Mouse (Mus musculus) midbrain, embryonic 14.5 days (tissue): ENCODE results near the gene Map3k5. TPM values are rescaled to one million over a fixed set of nuclear protein-coding genes. Genes with fewer than 3 reads are reported as not detected.

ENCODE experiments used
- ATAC-seq: fragments of 200-750 bp; cut with Nextera tagmentation; 2 replicates; pipeline ENCODE4 v1.8.0; 2017; ENCODE audit warnings: moderate number of reproducible peaks, moderate library complexity; ENCODE audit not compliant: low FRiP score, low TSS enrichment
- DNase-seq: peaks from one replicate; pipeline ENCODE4 v3.0.0-alpha.2; 2015
- H3K27ac ChIP-seq: fragments of 300-500 bp; sonication (generic); replicated peaks from 2 replicates; pipeline ENCODE4 v1.5.1; 2014; ENCODE audit warnings: mild to moderate bottlenecking, low read depth, low read length, moderate library complexity
- H3K27me3 ChIP-seq: fragments of 300-500 bp; sonication (generic); 2 replicates; pipeline ENCODE4 v1.6.1; 2014; ENCODE audit warnings: low read length, control low read depth, mixed read lengths; ENCODE audit not compliant: control insufficient read depth, insufficient read depth
- H3K36me3 ChIP-seq: fragments of 300-500 bp; sonication (generic); 2 replicates; pipeline ENCODE4 v1.6.1; 2014; ENCODE audit warnings: low read length, control low read depth; ENCODE audit not compliant: control insufficient read depth, insufficient read depth
- H3K4me1 ChIP-seq: fragments of 300-500 bp; sonication (generic); 2 replicates; pipeline ENCODE4 v1.6.1; 2014; ENCODE audit warnings: mild to moderate bottlenecking, antibody characterized with exemption, low read length, control low read depth; ENCODE audit not compliant: control insufficient read depth, insufficient read depth
- H3K4me2 ChIP-seq: fragments of 300-500 bp; sonication (generic); 2 replicates; pipeline ENCODE4 v1.6.1; 2014; ENCODE audit warnings: mild to moderate bottlenecking, low read length, moderate library complexity
- H3K4me3 ChIP-seq: fragments of 300-500 bp; sonication (generic); replicated peaks from 2 replicates; pipeline ENCODE4 v1.5.1; 2014; ENCODE audit warnings: low read depth, low read length
- H3K9ac ChIP-seq: fragments of 300-500 bp; sonication (generic); replicated peaks from 2 replicates; pipeline ENCODE4 v1.6.1; 2014; ENCODE audit warnings: mild to moderate bottlenecking, low read length, moderate library complexity
- H3K9me3 ChIP-seq: fragments of 300-500 bp; sonication (generic); 2 replicates; pipeline ENCODE4 v1.6.1; 2016; ENCODE audit warnings: low read length, control low read depth, mixed read lengths; ENCODE audit not compliant: control insufficient read depth
- WGBS: fragments of 180-500 bp; shearing (Covaris S2); extraction: QIAGEN DNeasy Blood & Tissue Kit; methylation state at CpG from one replicate; pipeline ENCODE4 v1.1.7; 2014; 5-methylcytosine and 5-hydroxymethylcytosine counted together
- polyA plus RNA-seq: library from polyadenylated mRNA; unstranded; fragments of >200 nt; fragmentation: Nextera tagmentation; extraction: Ambion mirVana; gene quantifications from 2 replicates; pipeline ENCODE4 v1.2.1, GENCODE M21; 2014

Gene Map3k5
- polyA plus RNA-seq, 1 experiment from 2014 or later = 0.72 TPM

- no peaks in the 10 kb centered on the region; the same call in 1 of the 2 replicates for H3K27me3 ChIP-seq
- WGBS = 20% methylated on average over 19 of the region's 19 CpGs
- 0 out of 2 replicates have a peak overlapping the region, but pooled peaks have one; percentile 14 for H3K27ac ChIP-seq
- ATAC-seq (peak; percentile 12), DNase-seq (peak; percentile 43)
- peaks cover 10% of the 10 kb centered on the region for H3K4me1 ChIP-seq
- H3K9ac ChIP-seq = peak overlapping the region; percentile 31; the same call in 1 of the 2 replicates
- H3K4me3 ChIP-seq = peak overlapping the region; percentile 31
- peak overlapping the region; percentile 60 for H3K4me2 ChIP-seq
- no peaks in the 10 kb centered on the region for H3K9me3 ChIP-seq
- no peaks in the 10 kb centered on the region for H3K36me3 ChIP-seq
These were observed 235.8 kb downstream of the Map3k5 start for GRCm38 (mm10) chr10:20169927-20170604.

DNA sequence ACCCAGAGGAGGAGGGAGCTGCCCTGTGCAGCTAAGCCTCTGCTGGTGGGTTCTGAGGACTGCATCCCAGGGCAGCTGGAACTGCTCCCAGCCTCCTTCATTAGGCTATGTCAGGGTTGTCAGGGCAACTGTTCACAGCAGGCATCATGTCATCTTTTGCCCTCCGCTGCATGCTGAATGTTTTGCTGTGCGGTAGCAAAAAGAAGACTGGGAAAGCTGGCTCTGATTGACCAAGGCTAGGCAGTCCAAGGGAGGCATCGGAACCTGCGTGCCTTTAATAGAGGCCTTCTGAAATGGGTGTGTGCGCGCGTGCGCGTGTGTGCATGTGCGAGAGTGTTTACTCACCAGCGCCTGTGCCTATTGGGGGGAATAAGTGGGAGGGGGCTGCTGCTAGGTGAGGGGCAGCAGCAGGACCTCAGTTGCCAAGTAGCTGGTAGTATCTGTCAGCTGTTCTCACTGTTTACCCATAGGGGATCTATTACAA lies 236.4 kb downstream of the Map3k5 start:
- Histone ChIP-seq H3K9me3 (no peaks in the 10 kb centered on the region), H3K36me3 (no peaks in the 10 kb centered on the region), H3K27me3 (no peaks in the 10 kb centered on the region; the same call in 1 of the 2 replicates), H3K4me2 (peak overlapping the region; percentile 60), H3K4me3 (peak overlapping the region; percentile 31), H3K4me1 (peaks cover 10% of the 10 kb centered on the region), H3K27ac (peak overlapping the region; percentile 65), H3K9ac (peak overlapping the region; percentile 31)
- peak; percentile 89 for DNase-seq
- WGBS = 14% methylated on average over 11 of the region's 11 CpGs
- peak; percentile 95 for ATAC-seq

GRCm38 (mm10) chr10:20171209-20171608 lies 236.9 kb downstream of the Map3k5 start:
- DNase-seq = peak; percentile 61
- WGBS = 48% methylated on average over 12 of the region's 12 CpGs
- H3K4me3 ChIP-seq = peak overlapping the region; percentile 31

GRCm38 (mm10) chr10:20171756-20172155 lies 237.5 kb downstream of the Map3k5 start:
- Histone ChIP-seq H3K9me3 (no peaks in the 10 kb centered on the region), H3K4me1 (peaks cover 10% of the 10 kb centered on the region), H3K27me3 (no peaks in the 10 kb centered on the region; the same call in 1 of the 2 replicates), H3K9ac (no peak overlapping the region), H3K27ac (no peak overlapping the region), H3K4me3 (no peak overlapping the region), H3K4me2 (peak overlapping the region; percentile 60), H3K36me3 (no peaks in the 10 kb centered on the region)
- 51% methylated on average over 4 of the region's 4 CpGs for WGBS
- DNase-seq (no peak), ATAC-seq (no peak)

More at GRCm38 (mm10) chr10:20171209-20171608, 236.9 kb downstream of the Map3k5 start:
- Histone ChIP-seq H3K9ac (peak overlapping the region; percentile 31; the same call in 1 of the 2 replicates), H3K27me3 (no peaks in the 10 kb centered on the region; the same call in 1 of the 2 replicates), H3K4me2 (peak overlapping the region; percentile 60), H3K9me3 (no peaks in the 10 kb centered on the region), H3K27ac (peak overlapping the region; percentile 65), H3K4me1 (peaks cover 10% of the 10 kb centered on the region), H3K36me3 (no peaks in the 10 kb centered on the region)
- ATAC-seq = 0 out of 2 replicates have a peak, but pooled peaks have one; percentile 9

DNA sequence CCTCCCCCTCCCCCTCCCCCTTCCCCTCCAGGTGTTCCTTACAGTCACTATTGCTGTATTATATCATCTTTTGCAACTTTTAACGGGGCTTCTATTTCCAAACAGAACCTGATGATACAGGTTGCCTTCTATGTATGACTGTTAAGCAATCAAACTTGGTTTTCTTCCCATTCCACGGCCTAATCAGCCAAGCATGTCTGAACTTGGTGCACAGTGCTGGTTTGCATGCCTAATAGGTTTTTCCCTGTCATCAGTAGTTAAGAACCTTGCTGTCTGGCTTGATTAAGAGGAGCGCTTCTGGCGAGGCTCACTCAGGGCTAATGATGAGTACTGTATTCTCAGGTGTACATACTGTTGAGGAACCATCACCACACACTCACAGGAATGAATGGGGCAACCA lies 239.5 kb downstream of the Map3k5 start:
- Histone ChIP-seq H3K4me1 (peaks cover 10% of the 10 kb centered on the region), H3K27me3 (no peaks in the 10 kb centered on the region; the same call in 1 of the 2 replicates)
- 74% methylated on average over 4 of the region's 4 CpGs for WGBS

GRCm38 (mm10) chr10:20176054-20176453 lies 241.8 kb downstream of the Map3k5 start:
- Histone ChIP-seq H3K27ac (no peak overlapping the region), H3K4me2 (no peak overlapping the region), H3K4me1 (peaks cover 7% of the 10 kb centered on the region), H3K9me3 (no peaks in the 10 kb centered on the region), H3K27me3 (no peaks in the 10 kb centered on the region; the same call in 1 of the 2 replicates), H3K36me3 (no peaks in the 10 kb centered on the region), H3K4me3 (no peak overlapping the region), H3K9ac (no peak overlapping the region)
- ATAC-seq (no peak), DNase-seq (no peak)
- WGBS = 62% methylated on average over 7 of the region's 7 CpGs

More for the DNA sequence above, 239.5 kb downstream of the Map3k5 start:
- no peak overlapping the region for H3K4me2 ChIP-seq
- ATAC-seq = no peak
- H3K9me3 ChIP-seq = no peaks in the 10 kb centered on the region
- H3K4me3 ChIP-seq = no peak overlapping the region
- no peak overlapping the region for H3K9ac ChIP-seq
- H3K36me3 ChIP-seq = no peaks in the 10 kb centered on the region
- H3K27ac ChIP-seq = no peak overlapping the region
- no peak for DNase-seq

DNA sequence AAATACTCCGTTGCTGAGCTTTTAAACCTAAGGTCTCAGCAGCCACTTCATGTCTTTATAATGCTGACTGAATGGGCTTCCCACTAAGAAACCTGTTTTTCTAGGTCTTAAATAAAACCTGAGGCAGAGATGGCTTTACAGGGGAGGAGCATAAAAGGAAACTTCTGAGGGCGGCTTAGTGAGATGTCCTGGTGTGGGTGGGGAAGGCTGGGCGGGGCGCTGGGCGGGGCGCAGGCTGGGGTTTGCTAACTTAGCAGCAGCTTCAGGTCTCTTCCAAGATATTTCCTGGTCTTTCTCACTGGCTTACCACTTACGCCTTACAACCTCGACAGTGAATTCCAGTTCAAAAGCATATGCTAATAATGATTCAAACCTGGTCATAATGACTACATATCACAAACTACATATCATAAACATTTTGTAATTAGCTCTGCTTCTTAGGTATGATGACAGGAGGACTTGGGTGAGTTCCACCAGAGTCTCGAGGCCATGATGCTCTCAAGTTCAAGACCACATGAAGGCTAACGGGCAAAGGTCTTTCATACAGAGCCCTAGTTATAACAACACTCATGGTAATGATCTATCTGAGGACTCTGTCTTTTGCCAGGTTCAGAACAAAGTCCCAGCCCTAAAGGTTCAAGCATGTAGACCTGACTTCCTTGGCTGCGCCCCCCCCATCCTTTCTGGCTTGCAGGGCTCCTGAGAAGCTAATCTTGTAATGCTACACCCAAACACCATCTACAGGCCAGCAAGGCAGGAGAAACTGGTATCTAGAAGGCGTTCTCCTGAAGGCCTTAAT lies 244.7 kb downstream of the Map3k5 start:
- H3K27ac ChIP-seq = no peak overlapping the region
- no peak overlapping the region for H3K4me3 ChIP-seq
- H3K36me3 ChIP-seq = no peaks in the 10 kb centered on the region
- DNase-seq (no peak), ATAC-seq (no peak)
- H3K9ac ChIP-seq = no peak overlapping the region
- H3K4me1 ChIP-seq = 0 out of 2 replicates have a peak, but pooled peaks cover 9% of the 10 kb centered on the region
- 43% methylated on average over 12 of the region's 12 CpGs for WGBS
- H3K4me2 ChIP-seq = no peak overlapping the region
- no peaks in the 10 kb centered on the region for H3K9me3 ChIP-seq
- H3K27me3 ChIP-seq = no peaks in the 10 kb centered on the region

- H3K36me3 ChIP-seq = no peaks in the 10 kb centered on the region
- WGBS = 66% methylated on average over 10 of the region's 10 CpGs
- H3K4me1 ChIP-seq = 0 out of 2 replicates have a peak, but pooled peaks cover 9% of the 10 kb centered on the region
These were observed 246.9 kb downstream of the Map3k5 start for GRCm38 (mm10) chr10:20181198-20181597.

More at GRCm38 (mm10) chr10:20181198-20181597, 246.9 kb downstream of the Map3k5 start:
- no peak overlapping the region for H3K4me3 ChIP-seq
- DNase-seq = no peak
- no peak overlapping the region for H3K9ac ChIP-seq
- H3K9me3 ChIP-seq = no peaks in the 10 kb centered on the region
- no peak overlapping the region for H3K4me2 ChIP-seq
- no peak overlapping the region for H3K27ac ChIP-seq
- no peak for ATAC-seq
- H3K27me3 ChIP-seq = no peaks in the 10 kb centered on the region
